In the genomic region with DNA sequence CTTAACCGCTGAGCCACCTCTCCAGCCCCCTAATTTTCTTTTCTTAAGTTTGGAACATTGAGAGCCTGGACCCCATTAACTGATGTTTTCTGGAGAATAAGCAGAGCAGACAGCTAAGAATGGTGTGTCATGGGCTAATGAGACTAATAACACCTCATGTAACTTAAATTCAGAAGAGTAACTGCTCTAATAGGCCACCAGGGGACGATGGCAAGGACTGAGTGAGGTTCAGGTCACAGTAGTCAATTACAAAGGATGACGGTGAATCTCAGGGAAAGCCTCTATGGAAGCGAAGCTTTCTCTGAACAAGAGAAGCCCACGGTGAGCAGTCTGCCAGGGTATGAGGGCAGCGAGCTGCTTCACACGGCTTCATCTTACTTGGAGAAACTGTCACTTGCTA, we compare ENCODE assay signal across 23 mouse cellular contexts.
DNase-seq lines count a peak whose midpoint lies in the region; ATAC-seq and TF ChIP-seq lines count a peak whose summit lies in the region.
"Had no signal": no experiment of that assay in that cellular context is flagged by ENCODE, and none has a peak within 500 bp of the region (broad histone marks: within the 10 kb centered on the region; RNA-seq: fewer than 3 reads in every experiment).

No protein-coding gene starts in this region.

- 89% methylated on average over 7 of the region's 7 CpGs for WGBS in intestine, postnatal 0 days
- WGBS in intestine, embryonic 15.5 days: 90% methylated on average over 7 of the region's 7 CpGs
- WGBS in lung, embryonic 14.5 days: 82% methylated on average over 7 of the region's 7 CpGs

- no peak overlapping the region for H3K27ac ChIP-seq in intestine, postnatal 0 days (ENCODE audit: low read depth, low read length)
- H3K27ac ChIP-seq in intestine, embryonic 15.5 days: no peak overlapping the region
- no peak overlapping the region for H3K27ac ChIP-seq in lung, embryonic 14.5 days (ENCODE audit: low read depth)
- H3K27ac ChIP-seq: forebrain, embryonic 10.5 days; heart, embryonic 10.5 days; liver, embryonic 15.5 days; midbrain, embryonic 15.5 days; stomach, embryonic 15.5 days had no signal

- no peak overlapping the region for H3K9ac ChIP-seq in intestine, postnatal 0 days (ENCODE audit: low read depth, low read length)
- no peak overlapping the region for H3K9ac ChIP-seq in intestine, embryonic 15.5 days
- H3K9ac ChIP-seq in lung, embryonic 14.5 days: no peak overlapping the region
- H3K9ac ChIP-seq: liver, embryonic 15.5 days; midbrain, embryonic 15.5 days; stomach, embryonic 15.5 days had no signal

- no peak for ATAC-seq in intestine, postnatal 0 days
- no peak for ATAC-seq in intestine, embryonic 15.5 days
- no peak for ATAC-seq in lung, embryonic 14.5 days (ENCODE audit: insufficient read depth)
- 0 out of 2 replicates have a peak, but pooled peaks have one; percentile 6 for ATAC-seq in granulocyte monocyte progenitor cell, adult 5-6 weeks (replicated peaks; ENCODE audit: poor library complexity, severe bottlenecking)
- ATAC-seq: midbrain, embryonic 15.5 days had no signal

- H3K4me1 ChIP-seq in intestine, postnatal 0 days (replicated peaks; ENCODE audit: control insufficient read depth, insufficient read depth, low read length): no peaks in the 10 kb centered on the region
- no peaks in the 10 kb centered on the region for H3K4me1 ChIP-seq in intestine, embryonic 15.5 days (replicated peaks)
- H3K4me1 ChIP-seq in lung, embryonic 14.5 days (ENCODE audit: insufficient read depth): no peaks in the 10 kb centered on the region
- H3K4me1 ChIP-seq: forebrain, embryonic 10.5 days; liver, embryonic 15.5 days; midbrain, embryonic 15.5 days; stomach, embryonic 15.5 days had no signal

- H3K27me3 ChIP-seq in intestine, postnatal 0 days (replicated peaks; ENCODE audit: control insufficient read depth, insufficient read depth, low read length): no peaks in the 10 kb centered on the region
- no peaks in the 10 kb centered on the region for H3K27me3 ChIP-seq in intestine, embryonic 15.5 days (replicated peaks)
- H3K27me3 ChIP-seq in lung, embryonic 14.5 days (ENCODE audit: insufficient read depth, low read length): no peaks in the 10 kb centered on the region
- H3K27me3 ChIP-seq: liver, embryonic 15.5 days; midbrain, embryonic 15.5 days; stomach, embryonic 15.5 days had no signal

- peaks cover 75% of the 10 kb centered on the region for H3K36me3 ChIP-seq in intestine, postnatal 0 days (ENCODE audit: control insufficient read depth, insufficient read depth)
- peaks cover 24% of the 10 kb centered on the region for H3K36me3 ChIP-seq in intestine, embryonic 15.5 days
- H3K36me3 ChIP-seq in lung, embryonic 14.5 days (ENCODE audit: insufficient read depth): peaks cover 82% of the 10 kb centered on the region

- H3K4me3 ChIP-seq in intestine, postnatal 0 days (ENCODE audit: low read depth, low read length): no peak overlapping the region
- H3K4me3 ChIP-seq in intestine, embryonic 15.5 days (replicated peaks): no peak overlapping the region
- no peak overlapping the region for H3K4me3 ChIP-seq in lung, embryonic 14.5 days (ENCODE audit: low read depth, low read length)
- H3K4me3 ChIP-seq: forebrain, embryonic 10.5 days; heart, embryonic 10.5 days; liver, embryonic 15.5 days; midbrain, embryonic 15.5 days; stomach, embryonic 15.5 days had no signal

- no peak overlapping the region for H3K4me2 ChIP-seq in intestine, postnatal 0 days (replicated peaks; ENCODE audit: low read depth)
- H3K4me2 ChIP-seq in intestine, embryonic 15.5 days (replicated peaks): no peak overlapping the region
- no peak overlapping the region for H3K4me2 ChIP-seq in lung, embryonic 14.5 days
- H3K4me2 ChIP-seq: liver, embryonic 15.5 days; midbrain, embryonic 15.5 days; stomach, embryonic 15.5 days had no signal

- H3K9me3 ChIP-seq in intestine, postnatal 0 days (ENCODE audit: control insufficient read depth): no peaks in the 10 kb centered on the region
- H3K9me3 ChIP-seq in intestine, embryonic 15.5 days: no peaks in the 10 kb centered on the region
- H3K9me3 ChIP-seq in lung, embryonic 14.5 days (ENCODE audit: low read depth, low read length): no peaks in the 10 kb centered on the region
- H3K9me3 ChIP-seq: forebrain, embryonic 10.5 days; heart, embryonic 10.5 days; liver, embryonic 15.5 days; midbrain, embryonic 15.5 days; stomach, embryonic 15.5 days had no signal

- DNase-seq in lung, embryonic 14.5 days: no peak
- no peak for DNase-seq in lung, postnatal 4 days
- DNase-seq in ES-CJ7 (ENCODE audit: low read depth, low spot score): peak; percentile 20
- DNase-seq in thymus, postnatal 4 days: no peak
- DNase-seq: adrenal gland, postnatal 36 days; B cell, adult 2 months; cerebellum, adult 11 months; cerebellum, postnatal 10 days; gastrocnemius, postnatal 36 days; heart, postnatal 10 days; kidney, adult 18-20 months; kidney, postnatal 10 days; lung, postnatal 10 days; right cerebral cortex, postnatal 4 days; thymus, adult 18-20 months had no signal

- TF ChIP-seq CTCF in intestine, postnatal 0 days (IDR thresholded peaks at IDR 0.05; ENCODE audit: low read depth): peak; percentile 58
- TF ChIP-seq CTCF in lung, embryonic 14.5 days (IDR thresholded peaks at IDR 0.05; ENCODE audit: low read depth): peak; percentile 36
